Mouse (Mus musculus): ENCODE data around the gene Lkaaear1. TPM values are rescaled to one million over a fixed set of nuclear protein-coding genes. Genes with fewer than 3 reads are reported as not detected.

Lkaaear1 gene
- total and polyA plus RNA-seq, 3 experiments = 0.27 TPM; not detected in 2

DNA sequence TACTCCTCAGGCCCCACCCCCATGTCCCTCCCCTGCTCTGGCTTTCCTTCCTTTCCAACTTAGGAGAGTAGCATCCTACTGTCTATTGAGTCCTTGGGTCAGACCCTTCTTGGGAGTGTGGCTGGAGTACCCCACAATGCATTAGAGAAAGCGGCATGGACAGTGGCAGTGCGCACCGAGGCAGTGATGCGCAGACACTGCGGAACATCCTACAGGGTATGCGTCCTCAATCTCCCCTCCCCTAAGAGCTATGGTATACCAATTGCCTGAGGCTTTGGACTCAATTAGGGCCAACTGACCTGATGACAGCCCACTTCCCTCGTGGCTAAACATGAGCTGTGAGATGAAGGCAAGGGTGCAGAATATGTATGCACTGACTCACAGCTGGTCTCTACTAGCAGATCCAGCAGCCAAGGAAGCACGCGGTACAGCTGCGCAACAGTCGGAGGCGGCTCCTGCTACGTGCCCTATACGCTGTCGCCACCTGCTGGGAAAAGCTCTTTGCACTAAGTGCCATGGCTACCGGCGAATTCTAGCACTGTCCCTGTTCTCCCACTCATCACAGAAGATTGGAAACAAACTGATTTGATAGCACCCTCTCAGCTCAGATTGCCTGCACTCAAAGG is 39.2 kb downstream of the Lkaaear1 start:
- H3K27ac ChIP-seq = peak overlapping the region; percentile 77
- no peak overlapping the region for H3K4me3 ChIP-seq
- 36% methylated on average over 17 of the region's 17 CpGs for WGBS
- peaks cover 7% of the 10 kb centered on the region for H3K36me3 ChIP-seq (ENCODE audit: control insufficient read depth, insufficient read depth, low read length)
- peak; percentile 76 to 77 for DNase-seq
- H3K79me2 ChIP-seq (replicated peaks; ENCODE audit: control insufficient read depth, insufficient read depth, low read length) = no peaks in the 10 kb centered on the region
- intact Hi-C loops (cut with DNase I) = loop anchor here (1.0 to 5.0 kb wide), 3 partner anchors 19 to 48 kb away; no protein-coding TSS in a partner anchor
- TF ChIP-seq EP300 (IDR thresholded peaks at IDR 0.05; ENCODE audit: insufficient read depth, low read depth, low read length) = no peak
- no peak for TF ChIP-seq POLR2A (IDR thresholded peaks at IDR 0.05; ENCODE audit: insufficient read depth, low read depth, low read length)
- TF ChIP-seq CTCF (IDR thresholded peaks at IDR 0.05) = no peak
- no peaks in the 10 kb centered on the region for H3K27me3 ChIP-seq (ENCODE audit: control insufficient read depth, insufficient read depth, low read length)
- H3K4me1 ChIP-seq (ENCODE audit: control insufficient read depth, insufficient read depth, low read length) = peaks cover 18% of the 10 kb centered on the region
- peak overlapping the region; percentile 7; the same call in 1 of the 2 replicates for H3K9ac ChIP-seq (ENCODE audit: low read depth, low read length)

DNA sequence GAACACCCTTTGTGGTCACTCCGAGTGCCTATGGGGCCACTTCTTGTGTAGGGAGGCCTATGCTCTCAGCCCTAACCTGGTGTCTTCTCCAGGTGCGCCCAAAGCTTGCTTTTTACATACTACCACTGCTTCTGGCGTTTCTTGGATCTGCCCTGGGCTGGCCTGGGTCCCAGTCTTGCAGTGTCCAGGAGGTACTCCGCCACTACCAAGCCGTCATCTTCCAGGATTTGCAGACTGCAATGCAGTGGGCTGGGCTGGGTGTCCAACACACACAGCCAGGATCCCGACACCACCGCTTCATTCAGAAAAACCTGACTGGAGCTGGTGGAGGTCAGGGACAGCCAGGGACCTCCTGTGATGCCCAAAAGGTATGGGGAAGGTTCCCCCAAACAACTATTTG is 39.7 kb downstream of the Lkaaear1 start:
- Histone ChIP-seq H3K36me3 (ENCODE audit: control insufficient read depth, insufficient read depth, low read length) (peaks cover 7% of the 10 kb centered on the region), H3K9ac (ENCODE audit: low read depth, low read length) (no peak overlapping the region), H3K27me3 (ENCODE audit: control insufficient read depth, insufficient read depth, low read length) (no peaks in the 10 kb centered on the region), H3K4me3 (no peak overlapping the region), H3K4me1 (ENCODE audit: control insufficient read depth, insufficient read depth, low read length) (peaks cover 15% of the 10 kb centered on the region), H3K27ac (peak overlapping the region; percentile 77), H3K79me2 (replicated peaks; ENCODE audit: control insufficient read depth, insufficient read depth, low read length) (no peaks in the 10 kb centered on the region)
- 74% methylated on average over 7 of the region's 7 CpGs for WGBS
- no peak for TF ChIP-seq EP300 (IDR thresholded peaks at IDR 0.05; ENCODE audit: insufficient read depth, low read depth, low read length)
- no peak for TF ChIP-seq POLR2A (IDR thresholded peaks at IDR 0.05; ENCODE audit: insufficient read depth, low read depth, low read length)
- TF ChIP-seq CTCF (IDR thresholded peaks at IDR 0.05) = no peak
- intact Hi-C loops (cut with DNase I) = loop anchor here (2.0 to 5.0 kb wide), 2 partner anchors 36 to 48 kb away; no protein-coding TSS in a partner anchor
- no peak for DNase-seq

DNA sequence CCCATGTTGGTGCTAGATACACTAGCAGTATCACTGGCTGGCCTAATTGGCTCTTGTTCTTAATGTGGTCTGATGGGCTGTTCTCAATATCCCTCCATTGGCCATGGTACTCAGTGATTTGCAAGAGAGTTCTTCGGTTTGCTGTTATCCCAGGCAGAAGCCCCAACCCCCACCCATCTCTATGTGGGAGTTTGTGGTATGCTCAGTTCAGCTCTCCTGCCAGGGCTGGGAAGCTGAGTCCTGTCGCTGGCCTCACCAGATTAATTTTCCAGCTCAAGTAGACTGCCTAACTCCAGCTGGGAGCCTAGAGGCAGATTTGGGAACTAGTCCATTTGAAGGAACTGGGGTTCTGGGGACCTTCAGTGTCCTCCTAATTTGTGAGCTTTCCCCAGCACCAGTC is 40.8 kb downstream of the Lkaaear1 start:
- peaks cover 14% of the 10 kb centered on the region for H3K4me1 ChIP-seq (ENCODE audit: control insufficient read depth, insufficient read depth, low read length)
- H3K4me3 ChIP-seq = no peak overlapping the region
- no peak overlapping the region; the same call in none of the 2 replicates for H3K27ac ChIP-seq
- H3K9ac ChIP-seq (ENCODE audit: low read depth, low read length) = no peak overlapping the region
- no peaks in the 10 kb centered on the region for H3K79me2 ChIP-seq (replicated peaks; ENCODE audit: control insufficient read depth, insufficient read depth, low read length)
- H3K27me3 ChIP-seq (ENCODE audit: control insufficient read depth, insufficient read depth, low read length) = no peaks in the 10 kb centered on the region
- TF ChIP-seq EP300 (IDR thresholded peaks at IDR 0.05; ENCODE audit: insufficient read depth, low read depth, low read length) (no peak), CTCF (IDR thresholded peaks at IDR 0.05) (no peak), POLR2A (IDR thresholded peaks at IDR 0.05; ENCODE audit: insufficient read depth, low read depth, low read length) (no peak)
- no peak for DNase-seq
- peaks cover 7% of the 10 kb centered on the region for H3K36me3 ChIP-seq (ENCODE audit: control insufficient read depth, insufficient read depth, low read length)
- intact Hi-C loops (cut with DNase I) = loop anchor here (5.0 kb wide), 1 partner anchor 35 kb away; no protein-coding TSS in a partner anchor
- 25% methylated on average over 2 of the region's 2 CpGs for WGBS

DNA sequence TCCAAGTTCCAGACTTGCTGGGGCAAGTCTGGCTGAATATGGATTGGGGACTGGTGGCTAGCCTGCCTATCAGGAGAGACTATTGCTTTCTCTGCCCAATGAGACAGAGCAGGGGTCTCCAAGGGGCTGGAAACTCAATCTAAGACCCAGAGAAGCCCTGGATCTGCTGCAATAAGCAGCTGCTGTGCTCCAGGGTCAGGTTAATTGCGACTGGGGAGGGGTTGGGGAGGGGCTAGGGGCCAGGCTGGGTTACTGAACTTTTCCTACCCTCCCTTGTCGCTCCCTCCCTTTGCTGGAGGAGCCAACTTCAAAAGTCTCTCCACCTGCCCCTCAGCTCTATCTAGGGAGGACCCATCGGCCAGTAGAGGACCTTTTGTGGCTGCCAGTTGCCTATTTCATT is 41.5 kb downstream of the Lkaaear1 start, which contains the start of gene Gm29797:
Gene Gm29797, plus strand, starts transcription at position 301 of the 400 bp plus-strand sequence.
- H3K36me3 ChIP-seq (ENCODE audit: control insufficient read depth, insufficient read depth, low read length) = peaks cover 7% of the 10 kb centered on the region
- no peak for DNase-seq
- TF ChIP-seq CTCF (IDR thresholded peaks at IDR 0.05) (no peak), POLR2A (IDR thresholded peaks at IDR 0.05; ENCODE audit: insufficient read depth, low read depth, low read length) (no peak), EP300 (IDR thresholded peaks at IDR 0.05; ENCODE audit: insufficient read depth, low read depth, low read length) (no peak)
- no peaks in the 10 kb centered on the region for H3K79me2 ChIP-seq (replicated peaks; ENCODE audit: control insufficient read depth, insufficient read depth, low read length)
- H3K4me3 ChIP-seq = no peak within 1 kb of the TSS
- no peaks in the 10 kb centered on the region for H3K27me3 ChIP-seq (ENCODE audit: control insufficient read depth, insufficient read depth, low read length)
- intact Hi-C loops (cut with DNase I) = loop anchor here (5.0 kb wide), 1 partner anchor 34 kb away; no protein-coding TSS in a partner anchor
- no peak within 1 kb of the TSS for H3K9ac ChIP-seq (ENCODE audit: low read depth, low read length)
- H3K27ac ChIP-seq = no peak within 1 kb of the TSS; the same call in none of the 2 replicates
- peaks cover 11% of the 10 kb centered on the region for H3K4me1 ChIP-seq (ENCODE audit: control insufficient read depth, insufficient read depth, low read length)
- 79% methylated on average over 3 of the region's 3 CpGs for WGBS

DNA sequence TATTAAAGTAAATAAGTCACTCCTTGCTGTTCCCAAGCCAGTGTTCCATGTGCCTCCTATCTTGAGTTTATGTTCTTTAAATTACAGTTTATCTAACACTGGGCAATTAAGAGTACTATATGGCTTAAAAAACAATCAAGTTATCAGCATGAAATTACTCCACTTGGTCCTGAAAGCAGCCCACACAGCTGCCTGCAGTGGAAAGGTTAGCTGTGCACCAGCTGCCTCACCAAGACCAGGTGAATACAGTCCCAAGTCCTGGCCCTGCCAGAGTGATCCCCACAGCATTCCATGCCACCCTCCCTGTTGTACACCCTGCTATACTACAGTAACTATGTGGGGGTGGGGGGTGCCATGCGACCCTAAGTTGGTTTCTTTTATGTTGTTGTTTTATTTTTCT is 44.7 kb downstream of the Lkaaear1 start:
- Histone ChIP-seq H3K4me1 (ENCODE audit: control insufficient read depth, insufficient read depth, low read length) (no peaks in the 10 kb centered on the region), H3K27ac (no peak overlapping the region), H3K4me3 (no peak overlapping the region), H3K27me3 (ENCODE audit: control insufficient read depth, insufficient read depth, low read length) (no peaks in the 10 kb centered on the region), H3K79me2 (replicated peaks; ENCODE audit: control insufficient read depth, insufficient read depth, low read length) (no peaks in the 10 kb centered on the region), H3K9ac (ENCODE audit: low read depth, low read length) (no peak overlapping the region), H3K36me3 (ENCODE audit: control insufficient read depth, insufficient read depth, low read length) (peaks cover 2% of the 10 kb centered on the region; the same call in 1 of the 2 replicates)
- no peak for DNase-seq
- no peak for TF ChIP-seq CTCF (IDR thresholded peaks at IDR 0.05)
- TF ChIP-seq EP300 (IDR thresholded peaks at IDR 0.05; ENCODE audit: insufficient read depth, low read depth, low read length) = no peak
- no peak for TF ChIP-seq POLR2A (IDR thresholded peaks at IDR 0.05; ENCODE audit: insufficient read depth, low read depth, low read length)
- intact Hi-C loops (cut with DNase I) = no loop called here
- WGBS = 90% methylated on average over 1 of the region's 1 CpGs

DNA sequence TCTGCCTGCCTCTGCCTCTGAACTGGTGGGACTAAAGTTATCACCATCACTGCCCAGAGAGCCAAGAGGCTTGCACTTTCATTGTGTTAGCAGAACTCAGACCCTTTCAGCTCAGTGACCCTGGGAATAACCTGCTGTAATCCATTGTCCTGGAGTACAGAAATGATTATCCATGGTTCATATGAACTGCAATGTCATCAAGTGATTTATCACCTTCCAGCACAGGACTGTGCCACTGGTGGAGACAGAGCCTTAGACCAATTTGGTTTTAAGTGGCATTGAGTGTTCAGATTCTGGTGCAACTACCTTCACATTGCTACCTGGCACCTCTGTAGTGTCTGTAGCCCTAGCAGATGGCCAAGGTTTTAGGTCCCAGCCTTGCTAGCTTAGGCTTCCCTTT is 45.2 kb downstream of the Lkaaear1 start:
- Histone ChIP-seq H3K27me3 (ENCODE audit: control insufficient read depth, insufficient read depth, low read length) (no peaks in the 10 kb centered on the region), H3K79me2 (replicated peaks; ENCODE audit: control insufficient read depth, insufficient read depth, low read length) (no peaks in the 10 kb centered on the region), H3K36me3 (ENCODE audit: control insufficient read depth, insufficient read depth, low read length) (peaks cover 2% of the 10 kb centered on the region; the same call in 1 of the 2 replicates), H3K27ac (no peak overlapping the region), H3K9ac (ENCODE audit: low read depth, low read length) (no peak overlapping the region), H3K4me3 (no peak overlapping the region), H3K4me1 (ENCODE audit: control insufficient read depth, insufficient read depth, low read length) (no peaks in the 10 kb centered on the region)
- intact Hi-C loops (cut with DNase I) = no loop called here
- DNase-seq = no peak
- TF ChIP-seq POLR2A (IDR thresholded peaks at IDR 0.05; ENCODE audit: insufficient read depth, low read depth, low read length) (no peak), CTCF (IDR thresholded peaks at IDR 0.05) (no peak), EP300 (IDR thresholded peaks at IDR 0.05; ENCODE audit: insufficient read depth, low read depth, low read length) (no peak)

All from heart, adult 2 months (tissue).